Mouse (Mus musculus): ENCODE measurements around the gene Gpr107. TPM values are rescaled to one million over a fixed set of nuclear protein-coding genes. Genes with fewer than 3 reads are reported as not detected.

The Gpr107 gene
- total RNA-seq, 2 experiments from 2014 or later = 50.5 to 53.1 TPM

DNA sequence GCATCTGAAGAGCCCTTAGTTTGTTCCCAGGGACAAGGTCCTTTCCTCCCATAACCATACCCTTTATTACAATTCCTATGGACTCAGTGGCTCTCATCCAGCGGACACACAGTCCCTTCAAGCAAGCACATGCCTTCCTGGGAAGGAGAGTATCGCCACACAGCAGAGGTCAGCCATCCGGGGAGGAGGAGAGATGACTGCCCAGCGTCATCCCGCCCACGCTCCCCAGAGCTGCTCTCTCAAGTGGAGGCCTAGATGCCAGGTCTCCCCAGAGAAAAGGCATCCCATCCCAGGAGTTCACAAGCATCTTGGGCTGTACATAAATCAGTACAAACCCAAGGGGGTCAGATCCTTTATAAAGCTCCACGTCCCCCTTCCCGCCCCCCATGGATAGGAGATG is 19.4 kb upstream of the Gpr107 start:
- Histone ChIP-seq H3K27ac (peak overlapping the region; percentile 48; the same call in 1 of the 2 replicates), H3K4me3 (no peak overlapping the region)
- no peak for TF ChIP-seq CTCF (conservative IDR thresholded peaks at IDR 0.05)
- no peak for DNase-seq (ENCODE audit: low spot score in 2 of 2)

DNA sequence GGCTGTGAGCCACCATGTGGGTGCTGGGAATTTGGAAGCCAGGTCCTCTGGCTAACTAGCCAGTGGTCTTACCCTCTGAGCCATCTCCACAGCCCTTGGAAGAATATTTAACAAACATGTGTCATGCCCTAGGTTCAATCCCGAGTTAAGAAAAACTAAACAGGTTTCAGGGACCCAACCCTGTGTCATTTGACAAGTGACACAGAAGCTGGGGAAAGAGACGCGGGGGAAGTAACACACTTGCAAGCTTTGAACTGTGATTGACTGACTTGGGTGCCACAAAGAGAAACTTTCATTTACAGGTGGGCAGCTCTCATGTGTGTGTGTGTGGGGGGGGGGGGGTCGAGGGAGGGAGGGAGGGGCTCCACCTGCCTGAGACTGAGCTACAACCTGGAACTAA is 18.1 kb upstream of the Gpr107 start:
- DNase-seq (ENCODE audit: low spot score in 2 of 2) = no peak
- no peak for TF ChIP-seq CTCF (conservative IDR thresholded peaks at IDR 0.05)
- no peak overlapping the region for H3K4me3 ChIP-seq
- no peak overlapping the region for H3K27ac ChIP-seq

GRCm38 (mm10) chr2:31135512-31135931 is 16.6 kb upstream of the Gpr107 start:
- H3K27ac ChIP-seq = peak overlapping the region; percentile 40; the same call in 1 of the 2 replicates
- no peak overlapping the region for H3K4me3 ChIP-seq
- TF ChIP-seq CTCF (conservative IDR thresholded peaks at IDR 0.05) = no peak
- DNase-seq (ENCODE audit: low spot score in 2 of 2) = no peak

- no peak overlapping the region for H3K4me3 ChIP-seq
- TF ChIP-seq CTCF (conservative IDR thresholded peaks at IDR 0.05) = no peak
- H3K27ac ChIP-seq = peak overlapping the region; percentile 46; the same call in 1 of the 2 replicates
- no peak for DNase-seq (ENCODE audit: low spot score in 2 of 2)
These were observed 15.8 kb upstream of the Gpr107 start for GRCm38 (mm10) chr2:31136338-31136737.

DNA sequence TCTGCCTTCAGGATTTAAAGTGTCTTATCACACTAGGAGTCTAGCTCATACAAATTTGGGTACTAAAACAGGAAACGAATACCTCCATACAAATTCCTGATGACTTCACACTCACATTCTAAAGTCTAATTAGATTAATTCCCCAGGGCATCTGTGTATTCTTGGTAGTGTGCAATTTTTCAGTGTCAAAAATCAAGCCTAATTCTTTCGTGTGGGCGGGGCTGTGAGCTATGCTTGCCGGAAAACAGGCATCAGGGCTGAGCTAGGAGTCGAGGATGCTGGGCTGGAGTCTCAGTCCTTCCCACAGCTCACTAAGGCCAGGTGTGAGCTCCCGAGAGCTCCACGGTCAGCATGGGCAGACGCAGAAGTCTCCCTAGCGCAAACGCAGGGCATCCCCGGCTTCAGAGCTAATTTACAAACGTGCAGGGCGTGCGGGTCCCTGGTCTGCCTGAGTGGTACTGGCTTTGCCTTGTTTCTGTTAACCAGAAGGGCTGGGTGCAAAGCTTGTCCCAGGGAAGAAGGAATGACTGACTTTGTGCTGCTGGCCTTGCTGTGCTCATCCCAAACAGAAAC is 15.0 kb upstream of the Gpr107 start:
- peak overlapping the region; percentile 46; the same call in 1 of the 2 replicates for H3K27ac ChIP-seq
- TF ChIP-seq CTCF (conservative IDR thresholded peaks at IDR 0.05) = no peak
- DNase-seq (ENCODE audit: low spot score in 2 of 2) = no peak
- no peak overlapping the region for H3K4me3 ChIP-seq

- TF ChIP-seq CTCF (conservative IDR thresholded peaks at IDR 0.05) = no peak
- peak overlapping the region; percentile 97; the same call in 1 of the 2 replicates for H3K27ac ChIP-seq
- H3K4me3 ChIP-seq = peak overlapping the region; percentile 83
- DNase-seq (ENCODE audit: low spot score in 2 of 2) = no peak
These were observed 12.9 kb upstream of the Gpr107 start for GRCm38 (mm10) chr2:31139174-31139632.

- TF ChIP-seq CTCF (conservative IDR thresholded peaks at IDR 0.05) = no peak
- DNase-seq (ENCODE audit: low spot score in 2 of 2) = no peak
- Histone ChIP-seq H3K27ac (peak overlapping the region; percentile 97), H3K4me3 (peak overlapping the region; percentile 83)
These were observed 11.9 kb upstream of the Gpr107 start for GRCm38 (mm10) chr2:31139991-31140771.

GRCm38 (mm10) chr2:31140772-31141073 is 11.4 kb upstream of the Gpr107 start:
- no peak for TF ChIP-seq CTCF (conservative IDR thresholded peaks at IDR 0.05)
- H3K4me3 ChIP-seq = peak overlapping the region; percentile 83

GRCm38 (mm10) chr2:31141074-31141866 is 10.8 kb upstream of the Gpr107 start:
- peak in 1 of 2 experiments; percentile 36 for DNase-seq (ENCODE audit: low spot score in 2 of 2)
- TF ChIP-seq CTCF (conservative IDR thresholded peaks at IDR 0.05) = no peak
- H3K4me3 ChIP-seq = peak overlapping the region; percentile 83
- peak overlapping the region; percentile 97 for H3K27ac ChIP-seq

More at GRCm38 (mm10) chr2:31140772-31141073, 11.4 kb upstream of the Gpr107 start:
- H3K27ac ChIP-seq = peak overlapping the region; percentile 97
- no peak for DNase-seq (ENCODE audit: low spot score in 2 of 2)

DNA sequence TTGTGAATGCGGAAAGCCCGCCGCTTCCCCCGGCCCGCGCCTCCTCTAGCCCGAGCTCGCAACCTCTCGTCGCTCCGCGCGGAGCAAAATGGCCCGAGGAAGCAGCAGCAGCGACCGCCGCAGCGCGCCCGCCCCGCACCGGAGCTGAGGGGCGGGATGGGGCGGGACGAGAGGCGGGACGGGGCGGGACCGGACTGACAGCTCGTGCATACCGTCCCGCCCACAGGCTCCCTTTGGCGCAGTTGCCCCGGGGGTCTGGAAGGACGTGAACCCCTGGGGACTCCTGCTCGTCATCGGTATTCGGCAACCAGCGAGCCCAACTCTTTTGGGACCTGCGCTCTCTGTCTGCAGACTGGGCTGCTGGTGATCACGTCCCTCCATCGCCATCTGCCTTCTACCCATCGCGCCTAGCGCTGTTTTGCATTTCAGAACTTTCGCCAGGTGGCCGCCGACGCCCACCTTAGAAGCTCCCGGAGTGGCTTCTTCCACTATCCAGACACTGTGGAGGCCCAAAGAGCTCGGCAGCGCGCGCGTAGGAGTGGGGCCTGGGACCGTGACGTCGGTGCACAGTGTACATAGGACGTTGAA is 10.2 kb upstream of the Gpr107 start, which contains the start of gene Fnbp1:
Gene Fnbp1, minus strand, starts transcription at position 142 of the 588 bp plus-strand sequence.
- TF ChIP-seq CTCF (conservative IDR thresholded peaks at IDR 0.05) = peak; percentile 38
- DNase-seq (ENCODE audit: low spot score in 2 of 2) = peak; percentile 86 to 88
- Histone ChIP-seq H3K27ac (peak within 1 kb of the TSS; percentile 97), H3K4me3 (peak within 1 kb of the TSS; percentile 83)

GRCm38 (mm10) chr2:31142505-31142904 is 9.6 kb upstream of the Gpr107 start:
- Histone ChIP-seq H3K27ac (peak overlapping the region; percentile 97), H3K4me3 (peak overlapping the region; percentile 83)
- no peak for DNase-seq (ENCODE audit: low spot score in 2 of 2)
- TF ChIP-seq CTCF (conservative IDR thresholded peaks at IDR 0.05) = no peak

DNA sequence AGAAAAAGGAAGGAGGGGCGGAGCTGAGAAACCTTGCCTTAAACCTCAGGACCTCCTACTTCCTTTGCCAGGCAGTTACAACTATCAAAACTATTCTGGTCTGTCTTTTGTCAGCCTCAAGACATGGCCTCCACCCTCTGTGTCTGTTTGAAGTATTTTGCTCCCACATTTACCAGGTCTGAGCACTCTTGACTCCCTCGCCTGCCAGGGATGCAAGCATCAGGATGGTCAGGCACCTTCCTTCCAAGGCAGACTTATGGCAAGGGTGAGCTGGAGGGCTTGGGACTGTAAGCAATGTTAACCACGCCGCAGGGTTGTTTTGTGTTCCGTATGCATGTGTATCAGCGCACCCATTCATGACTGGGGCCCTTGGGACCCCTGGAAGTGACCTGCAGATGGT is 8.8 kb upstream of the Gpr107 start:
- no peak overlapping the region for H3K4me3 ChIP-seq
- DNase-seq (ENCODE audit: low spot score in 2 of 2) = no peak
- TF ChIP-seq CTCF (conservative IDR thresholded peaks at IDR 0.05) = no peak
- 0 out of 2 replicates have a peak overlapping the region, but pooled peaks have one; percentile 97 for H3K27ac ChIP-seq
